Mouse (Mus musculus): ENCODE results near the gene Ksr2. TPM values are rescaled to one million over a fixed set of nuclear protein-coding genes. Genes with fewer than 3 reads are reported as not detected.
A peak's percentile ranks its signal among the peaks of the same experiment; 100 is the strongest.

The Ksr2 gene
- total and polyA plus RNA-seq, 3 experiments, result 0.36 to 1.3 (median 1.2) TPM

GRCm38 (mm10) chr5:117731311-117731710 lies 317.5 kb downstream of the Ksr2 start:
- in situ Hi-C loops (cut with MboI; ENCODE audit: low pct_ligation_motif_present, low pct_unique_long_range_greater_than_20kb, low sequenced_read_pairs) (no loop called here), dilution Hi-C loops (cut with MboI; ENCODE audit: extremely low pct_ligation_motif_present, extremely low pct_unique_long_range_greater_than_20kb, low sequenced_read_pairs) (no loop called here)
- Histone ChIP-seq H3K4me1 (ENCODE audit: control insufficient read depth in 1 of 2, insufficient read depth in 2 of 2) (0 out of 4 replicates have a peak, but pooled peaks cover 0 to 1% of the 10 kb centered on the region in 2 experiments), H3K79me2 (replicated peaks; ENCODE audit: control insufficient read depth, extremely low read depth, insufficient read depth, poor library complexity, severe bottlenecking) (no peaks in the 10 kb centered on the region), H3K36me3 (replicated peaks in 1 of 2; ENCODE audit: control insufficient read depth in 1 of 2, insufficient read depth in 1 of 2, low read length in 1 of 2) (no peaks in the 10 kb centered on the region), H3K4me2 (ENCODE audit: insufficient read depth, low read depth, poor library complexity, severe bottlenecking) (no peak overlapping the region), H3K27ac (ENCODE audit: insufficient read depth, low read depth) (no peak overlapping the region), H3K4me3 (replicated peaks in 1 of 3; ENCODE audit: low read depth in 2 of 3, low read length in 2 of 3, poor library complexity in 1 of 3) (no peak overlapping the region), H3K27me3 (replicated peaks) (no peaks in the 10 kb centered on the region), H3K9ac (ENCODE audit: insufficient read depth, low read depth) (no peak overlapping the region), H3K9me3 (replicated peaks; ENCODE audit: low read length) (no peaks in the 10 kb centered on the region)
- no peak for TF ChIP-seq RCOR1 (conservative IDR thresholded peaks at IDR 0.05; ENCODE audit: low read depth, low read length)
- no peak for TF ChIP-seq POLR2A (IDR thresholded peaks at IDR 0.05; ENCODE audit: low read depth, low read length)
- no peak for TF ChIP-seq E2F4 (IDR thresholded peaks at IDR 0.05; ENCODE audit: insufficient replicate concordance, low read depth, low read length)
- TF ChIP-seq MYC (IDR thresholded peaks at IDR 0.05; ENCODE audit: low read depth, low read length), result no peak
- no peak for TF ChIP-seq RAD21 (IDR thresholded peaks at IDR 0.05; ENCODE audit: low read depth, low read length)
- TF ChIP-seq SIN3A (IDR thresholded peaks at IDR 0.05; ENCODE audit: low read length), result no peak
- TF ChIP-seq POLR2AphosphoS2 (IDR thresholded peaks at IDR 0.05; ENCODE audit: low read depth, low read length), result no peak
- TF ChIP-seq ETS1 (conservative IDR thresholded peaks at IDR 0.05; ENCODE audit: low read depth, low read length), result no peak
- TF ChIP-seq TBP (conservative IDR thresholded peaks at IDR 0.05; ENCODE audit: low read depth, low read length), result no peak
- TF ChIP-seq BHLHE40 (IDR thresholded peaks at IDR 0.05; ENCODE audit: low read depth, low read length), result no peak
- no peak for TF ChIP-seq NELFE (IDR thresholded peaks at IDR 0.05; ENCODE audit: low read depth, low read length)
- TF ChIP-seq IRF4 (IDR thresholded peaks at IDR 0.05; ENCODE audit: low read depth, low read length), result no peak
- TF ChIP-seq MAFK (IDR thresholded peaks at IDR 0.05; ENCODE audit: insufficient replicate concordance, low read length), result no peak
- TF ChIP-seq EP300 (IDR thresholded peaks at IDR 0.05; ENCODE audit: low read length), result no peak
- no peak for DNase-seq (ENCODE audit: extremely low read depth)

GRCm38 (mm10) chr5:117744654-117745178 lies 330.9 kb downstream of the Ksr2 start:
- Histone ChIP-seq H3K9me3 (replicated peaks; ENCODE audit: low read length) (no peaks in the 10 kb centered on the region), H3K4me1 (ENCODE audit: control insufficient read depth in 1 of 2, insufficient read depth in 2 of 2) (peaks cover 4 to 7% of the 10 kb centered on the region in 2 experiments; a peak in 2 of 4 replicates), H3K27ac (ENCODE audit: insufficient read depth, low read depth) (no peak overlapping the region), H3K9ac (ENCODE audit: insufficient read depth, low read depth) (no peak overlapping the region), H3K79me2 (replicated peaks; ENCODE audit: control insufficient read depth, extremely low read depth, insufficient read depth, poor library complexity, severe bottlenecking) (no peaks in the 10 kb centered on the region), H3K4me2 (ENCODE audit: insufficient read depth, low read depth, poor library complexity, severe bottlenecking) (no peak overlapping the region), H3K27me3 (replicated peaks) (no peaks in the 10 kb centered on the region), H3K4me3 (replicated peaks in 1 of 3; ENCODE audit: low read depth in 2 of 3, low read length in 2 of 3, poor library complexity in 1 of 3) (no peak overlapping the region), H3K36me3 (replicated peaks in 1 of 2; ENCODE audit: control insufficient read depth in 1 of 2, insufficient read depth in 1 of 2, low read length in 1 of 2) (no peaks in the 10 kb centered on the region)
- in situ Hi-C loops (cut with MboI; ENCODE audit: low pct_ligation_motif_present, low pct_unique_long_range_greater_than_20kb, low sequenced_read_pairs), result no loop called here
- TF ChIP-seq BHLHE40 (IDR thresholded peaks at IDR 0.05; ENCODE audit: low read depth, low read length), result no peak
- TF ChIP-seq ETS1 (conservative IDR thresholded peaks at IDR 0.05; ENCODE audit: low read depth, low read length), result 0 out of 2 replicates have a peak, but pooled peaks have one; percentile 9
- dilution Hi-C loops (cut with MboI; ENCODE audit: extremely low pct_ligation_motif_present, extremely low pct_unique_long_range_greater_than_20kb, low sequenced_read_pairs), result no loop called here
- DNase-seq (ENCODE audit: extremely low read depth), result peak; percentile 14
